Mouse (Mus musculus): ENCODE results near the gene Bcl11a. TPM values are rescaled to one million over a fixed set of nuclear protein-coding genes. Genes with fewer than 3 reads are reported as not detected.
"Not testable (repeated sequence)": the region's sequence is repeated elsewhere in the genome, so short reads cannot be mapped to it uniquely, and the experiment has no call there.

Bcl11a gene
- total and polyA plus RNA-seq, 3 experiments: 25.4 to 93.2 (median 53.5) TPM

GRCm38 (mm10) chr11:24116582-24117318 is 38.9 kb downstream of the Bcl11a start:
- ATAC-seq (ENCODE audit: extremely low read depth, insufficient number of reproducible peaks, low FRiP score, poor library complexity, severe bottlenecking) (no peak), DNase-seq (ENCODE audit: low spot score) (no peak)
- peaks cover 86% of the 10 kb centered on the region for H3K4me1 ChIP-seq (ENCODE audit: insufficient read depth, low read depth, low read length)
- no peak overlapping the region for H3K4me3 ChIP-seq (ENCODE audit: low read depth, low read length)
- H3K9me3 ChIP-seq (replicated peaks): no peaks in the 10 kb centered on the region
- H3K36me3 ChIP-seq (replicated peaks): peaks cover 95% of the 10 kb centered on the region
- TF ChIP-seq GATA1 (IDR thresholded peaks at IDR 0.05; ENCODE audit: borderline replicate concordance, low read length): no peak
- no peak for TF ChIP-seq GATA2 (IDR thresholded peaks at IDR 0.05; ENCODE audit: borderline replicate concordance, low read depth, low read length)
- TF ChIP-seq POLR2AphosphoS5 (IDR thresholded peaks at IDR 0.05; ENCODE audit: insufficient replicate concordance, low read depth, low read length): no peak
- no peak for TF ChIP-seq TAL1 (conservative IDR thresholded peaks at IDR 0.05; ENCODE audit: low read depth, low read length)
- no peak for TF ChIP-seq CTCF (IDR thresholded peaks at IDR 0.05; ENCODE audit: low read depth, low read length)
- H3K27me3 ChIP-seq (ENCODE audit: insufficient read depth, low read length): no peaks in the 10 kb centered on the region

DNA sequence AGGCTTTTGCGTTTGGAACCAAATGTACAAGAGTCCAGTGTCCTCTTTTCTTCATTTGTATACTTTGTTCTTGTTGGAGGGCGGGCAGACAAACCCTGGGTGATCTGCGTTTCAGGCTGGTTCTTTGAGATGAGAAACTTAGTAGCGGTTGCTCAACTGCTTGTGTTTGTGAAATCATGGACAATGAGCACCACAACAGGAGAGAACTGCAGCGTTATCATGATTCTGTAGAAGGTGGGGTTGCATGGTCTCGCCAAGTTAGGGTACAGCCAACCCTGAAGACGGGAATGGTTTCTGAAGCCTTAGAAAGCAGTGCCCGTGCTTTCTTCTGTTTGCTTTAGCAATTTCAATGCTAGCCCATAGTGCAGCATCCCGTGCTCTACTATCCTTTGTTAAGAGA is 43.3 kb downstream of the Bcl11a start:
- ATAC-seq (ENCODE audit: extremely low read depth, insufficient number of reproducible peaks, low FRiP score, poor library complexity, severe bottlenecking) (no peak), DNase-seq (ENCODE audit: low spot score) (no peak)
- Histone ChIP-seq H3K4me1 (ENCODE audit: insufficient read depth, low read depth, low read length) (peaks cover 85% of the 10 kb centered on the region), H3K9me3 (replicated peaks) (no peaks in the 10 kb centered on the region), H3K36me3 (replicated peaks) (peaks cover 90% of the 10 kb centered on the region), H3K27me3 (ENCODE audit: insufficient read depth, low read length) (no peaks in the 10 kb centered on the region), H3K4me3 (ENCODE audit: low read depth, low read length) (no peak overlapping the region)
- TF ChIP-seq CTCF (IDR thresholded peaks at IDR 0.05; ENCODE audit: low read depth, low read length) (no peak), TAL1 (conservative IDR thresholded peaks at IDR 0.05; ENCODE audit: low read depth, low read length) (no peak), GATA2 (IDR thresholded peaks at IDR 0.05; ENCODE audit: borderline replicate concordance, low read depth, low read length) (no peak), GATA1 (IDR thresholded peaks at IDR 0.05; ENCODE audit: borderline replicate concordance, low read length) (no peak)

DNA sequence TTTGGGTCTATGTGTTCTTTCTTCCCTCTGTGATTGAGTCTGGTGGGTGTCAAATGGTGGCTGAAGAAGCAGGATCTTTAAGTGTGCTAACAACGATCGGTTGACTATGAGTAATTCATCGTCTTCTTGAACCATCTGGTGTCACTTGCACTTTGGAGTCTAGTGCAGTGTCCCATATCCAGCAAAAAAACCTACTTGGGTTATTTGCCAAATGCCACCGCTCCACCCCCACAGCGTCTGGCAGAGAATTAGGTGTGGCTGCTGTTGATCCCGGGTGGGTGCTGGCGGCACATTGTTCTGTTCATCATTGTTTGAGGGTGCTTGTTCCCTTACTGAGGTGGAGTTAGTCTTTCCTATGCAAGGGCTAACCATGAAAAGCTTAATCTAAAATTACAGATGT is 45.0 kb downstream of the Bcl11a start:
- Histone ChIP-seq H3K27me3 (ENCODE audit: insufficient read depth, low read length) (no peaks in the 10 kb centered on the region), H3K36me3 (replicated peaks) (peaks cover 91% of the 10 kb centered on the region), H3K9me3 (replicated peaks) (no peaks in the 10 kb centered on the region), H3K4me3 (ENCODE audit: low read depth, low read length) (no peak overlapping the region), H3K4me1 (ENCODE audit: insufficient read depth, low read depth, low read length) (peaks cover 89% of the 10 kb centered on the region)
- no peak for TF ChIP-seq CTCF (IDR thresholded peaks at IDR 0.05; ENCODE audit: low read depth, low read length)
- no peak for TF ChIP-seq POLR2AphosphoS5 (IDR thresholded peaks at IDR 0.05; ENCODE audit: insufficient replicate concordance, low read depth, low read length)
- TF ChIP-seq TAL1 (conservative IDR thresholded peaks at IDR 0.05; ENCODE audit: low read depth, low read length): no peak
- TF ChIP-seq GATA1 (IDR thresholded peaks at IDR 0.05; ENCODE audit: borderline replicate concordance, low read length): no peak
- no peak for TF ChIP-seq GATA2 (IDR thresholded peaks at IDR 0.05; ENCODE audit: borderline replicate concordance, low read depth, low read length)
- DNase-seq (ENCODE audit: low spot score) (no peak), ATAC-seq (ENCODE audit: extremely low read depth, insufficient number of reproducible peaks, low FRiP score, poor library complexity, severe bottlenecking) (no peak)

- H3K9me3 ChIP-seq (replicated peaks): no peaks in the 10 kb centered on the region
- peaks cover 93% of the 10 kb centered on the region for H3K4me1 ChIP-seq (ENCODE audit: insufficient read depth, low read depth, low read length)
- TF ChIP-seq CTCF (IDR thresholded peaks at IDR 0.05; ENCODE audit: low read depth, low read length): no peak
- 0 out of 2 replicates have a peak, but pooled peaks have one; percentile 22 for TF ChIP-seq TAL1 (conservative IDR thresholded peaks at IDR 0.05; ENCODE audit: low read depth, low read length)
- no peak for TF ChIP-seq GATA1 (IDR thresholded peaks at IDR 0.05; ENCODE audit: borderline replicate concordance, low read length)
- DNase-seq (ENCODE audit: low spot score): no peak
- H3K4me3 ChIP-seq (ENCODE audit: low read depth, low read length): no peak overlapping the region
- no peaks in the 10 kb centered on the region for H3K27me3 ChIP-seq (ENCODE audit: insufficient read depth, low read length)
- H3K36me3 ChIP-seq (replicated peaks): peaks cover 88% of the 10 kb centered on the region
- no peak for ATAC-seq (ENCODE audit: extremely low read depth, insufficient number of reproducible peaks, low FRiP score, poor library complexity, severe bottlenecking)
Observed at GRCm38 (mm10) chr11:24123991-24124390, 46.1 kb downstream of the Bcl11a start.

DNA sequence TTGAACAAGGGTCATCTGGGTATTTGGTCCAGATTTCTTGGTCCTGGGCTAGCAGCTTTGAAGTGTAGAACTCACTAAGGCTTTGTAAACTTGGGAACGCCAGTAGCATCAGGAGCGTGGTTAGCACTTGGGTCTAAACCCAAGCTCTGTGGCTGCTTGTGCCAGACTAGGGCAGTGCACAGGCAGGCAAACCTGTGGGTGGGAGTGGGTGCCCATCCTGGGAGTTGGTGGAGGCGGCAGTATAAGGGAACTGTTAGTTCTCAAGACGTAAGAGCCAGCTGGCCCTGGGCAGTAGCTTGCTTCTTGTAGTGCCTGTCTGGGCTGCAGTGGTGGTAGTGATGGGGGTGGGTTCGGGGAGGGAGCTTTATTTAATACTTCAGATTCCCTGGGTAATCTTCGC is 47.2 kb downstream of the Bcl11a start:
- no peaks in the 10 kb centered on the region for H3K9me3 ChIP-seq (replicated peaks)
- peaks cover 88% of the 10 kb centered on the region for H3K36me3 ChIP-seq (replicated peaks)
- H3K4me3 ChIP-seq (ENCODE audit: low read depth, low read length): peak overlapping the region; percentile 18; the same call in 1 of the 2 replicates
- ATAC-seq (ENCODE audit: extremely low read depth, insufficient number of reproducible peaks, low FRiP score, poor library complexity, severe bottlenecking) (no peak), DNase-seq (ENCODE audit: low spot score) (no peak)
- peaks cover 93% of the 10 kb centered on the region for H3K4me1 ChIP-seq (ENCODE audit: insufficient read depth, low read depth, low read length)
- no peaks in the 10 kb centered on the region for H3K27me3 ChIP-seq (ENCODE audit: insufficient read depth, low read length)
- TF ChIP-seq POLR2AphosphoS5 (IDR thresholded peaks at IDR 0.05; ENCODE audit: insufficient replicate concordance, low read depth, low read length) (no peak), TAL1 (conservative IDR thresholded peaks at IDR 0.05; ENCODE audit: low read depth, low read length) (no peak), CTCF (IDR thresholded peaks at IDR 0.05; ENCODE audit: low read depth, low read length) (no peak), GATA2 (IDR thresholded peaks at IDR 0.05; ENCODE audit: borderline replicate concordance, low read depth, low read length) (no peak), GATA1 (IDR thresholded peaks at IDR 0.05; ENCODE audit: borderline replicate concordance, low read length) (no peak)

DNA sequence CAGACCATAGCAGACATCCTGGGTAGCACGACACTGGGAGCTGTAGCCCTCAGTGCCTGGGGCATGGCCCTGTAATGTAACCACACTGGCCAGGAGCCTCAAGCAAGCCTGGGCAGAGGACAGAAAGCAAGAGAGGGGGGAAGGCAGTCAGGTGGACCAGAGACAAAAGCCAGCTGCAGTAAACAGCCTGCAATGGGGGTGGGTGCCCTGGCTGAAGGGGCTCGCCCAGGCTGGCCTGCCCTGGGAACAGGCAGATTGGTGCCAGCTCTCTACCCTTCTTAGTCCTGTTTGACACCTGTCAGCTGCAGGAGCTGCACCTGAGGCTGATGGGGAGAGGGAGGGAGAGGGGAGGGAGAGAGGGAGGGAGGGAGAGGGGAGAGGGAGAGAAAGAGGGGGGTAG is 50.1 kb downstream of the Bcl11a start:
- Histone ChIP-seq H3K4me3 (ENCODE audit: low read depth, low read length) (peak overlapping the region; percentile 55; the same call in 1 of the 2 replicates), H3K4me1 (ENCODE audit: insufficient read depth, low read depth, low read length) (peaks cover 95% of the 10 kb centered on the region), H3K9me3 (replicated peaks) (no peaks in the 10 kb centered on the region), H3K27me3 (ENCODE audit: insufficient read depth, low read length) (no peaks in the 10 kb centered on the region), H3K36me3 (replicated peaks) (peaks cover 87% of the 10 kb centered on the region)
- TF ChIP-seq GATA2 (IDR thresholded peaks at IDR 0.05; ENCODE audit: borderline replicate concordance, low read depth, low read length): no peak
- TF ChIP-seq POLR2AphosphoS5 (IDR thresholded peaks at IDR 0.05; ENCODE audit: insufficient replicate concordance, low read depth, low read length): no peak
- no peak for TF ChIP-seq CTCF (IDR thresholded peaks at IDR 0.05; ENCODE audit: low read depth, low read length)
- TF ChIP-seq TAL1 (conservative IDR thresholded peaks at IDR 0.05; ENCODE audit: low read depth, low read length): no peak
- no peak for TF ChIP-seq GATA1 (IDR thresholded peaks at IDR 0.05; ENCODE audit: borderline replicate concordance, low read length)
- DNase-seq (ENCODE audit: low spot score) (no peak), ATAC-seq (ENCODE audit: extremely low read depth, insufficient number of reproducible peaks, low FRiP score, poor library complexity, severe bottlenecking) (no peak)

DNA sequence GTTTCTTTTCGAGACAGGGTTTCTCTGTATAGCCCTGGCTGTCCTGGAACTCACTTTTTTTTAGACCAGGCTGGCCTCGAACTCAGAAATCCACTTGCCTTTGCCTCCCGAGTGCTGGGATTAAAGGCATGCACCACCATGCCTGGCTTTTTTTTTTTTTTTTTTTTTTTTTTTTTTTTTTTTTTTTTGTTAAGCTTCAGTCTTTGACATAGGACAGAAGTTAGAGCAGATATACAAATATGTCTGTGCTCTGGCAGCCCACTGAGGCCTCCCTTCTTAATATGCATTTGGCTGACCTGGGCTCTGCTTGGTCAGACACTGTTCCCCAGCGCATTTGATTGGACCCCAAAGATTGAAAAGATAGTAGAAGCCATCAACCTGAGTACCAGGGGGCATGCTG is 51.0 kb downstream of the Bcl11a start:
- H3K4me1 ChIP-seq (ENCODE audit: insufficient read depth, low read depth, low read length): peaks cover 95% of the 10 kb centered on the region
- not testable (repeated sequence) for H3K4me3 ChIP-seq (ENCODE audit: low read depth, low read length); DNase-seq (ENCODE audit: low spot score); H3K9me3 ChIP-seq (replicated peaks); H3K27me3 ChIP-seq (ENCODE audit: insufficient read depth, low read length); ATAC-seq (ENCODE audit: extremely low read depth, insufficient number of reproducible peaks, low FRiP score, poor library complexity, severe bottlenecking)
- peaks cover 86% of the 10 kb centered on the region for H3K36me3 ChIP-seq (replicated peaks)

Measured in G1E (cell line).